Mouse (Mus musculus) embryonic facial prominence, embryonic 10.5 days (tissue): ENCODE measurements around the gene Csnk1g2. TPM values are rescaled to one million over a fixed set of nuclear protein-coding genes. Genes with fewer than 3 reads are reported as not detected.

Source experiments
- DNase-seq: peaks from one replicate; pipeline ENCODE4 v3.0.0-alpha.2; 2017; ENCODE audit warnings: low spot score
- H3K27ac ChIP-seq: fragments of 300-500 bp; sonication (generic); replicated peaks from 2 replicates; pipeline ENCODE4 v1.5.1; 2016; ENCODE audit warnings: mild to moderate bottlenecking
- H3K27me3 ChIP-seq: fragments of 300-500 bp; sonication (generic); replicated peaks from 2 replicates; pipeline ENCODE4 v1.6.1; 2016; ENCODE audit warnings: low read depth, mild to moderate bottlenecking; ENCODE audit not compliant: poor library complexity, severe bottlenecking
- H3K36me3 ChIP-seq: fragments of 300-500 bp; sonication (generic); replicated peaks from 2 replicates; pipeline ENCODE4 v1.6.1; 2016; ENCODE audit warnings: mild to moderate bottlenecking, moderate library complexity
- H3K4me1 ChIP-seq: fragments of 300-500 bp; sonication (generic); 2 replicates; pipeline ENCODE4 v1.6.1; 2016
- H3K4me3 ChIP-seq: fragments of 300-500 bp; sonication (generic); 2 replicates; pipeline ENCODE4 v1.5.1; 2016; ENCODE audit warnings: mild to moderate bottlenecking, moderate library complexity
- H3K9me3 ChIP-seq: fragments of 300-500 bp; sonication (generic); 2 replicates; pipeline ENCODE4 v1.6.1; 2016; ENCODE audit warnings: mild to moderate bottlenecking
- WGBS: fragments of 180-500 bp; shearing (Covaris S2); methylation state at CpG from one replicate; pipeline ENCODE4 v1.1.7; 2016; 5-methylcytosine and 5-hydroxymethylcytosine counted together
- polyA plus RNA-seq: library from polyadenylated mRNA; unstranded; fragments of >200 nt; fragmentation: Nextera tagmentation; extraction: Ambion mirVana; gene quantifications from 2 replicates; pipeline ENCODE4 v1.2.1, GENCODE M21; 2016

Csnk1g2 gene
- polyA plus RNA-seq, 1 experiment from 2014 or later, result 198 TPM

- Histone ChIP-seq H3K27me3 (no peaks in the 10 kb centered on the region), H3K4me1 (peaks cover 50% of the 10 kb centered on the region), H3K4me3 (no peak overlapping the region), H3K27ac (peak overlapping the region; percentile 71), H3K9me3 (no peaks in the 10 kb centered on the region), H3K36me3 (peaks cover 35% of the 10 kb centered on the region)
- WGBS, result 64% methylated on average over 5 of the region's 5 CpGs
- DNase-seq, result no peak
Observed at GRCm38 (mm10) chr10:80663485-80664196, 41.0 kb downstream of the Csnk1g2 start.

GRCm38 (mm10) chr10:80664197-80665015, 41.8 kb downstream of the Csnk1g2 start:
- H3K9me3 ChIP-seq, result no peaks in the 10 kb centered on the region
- 43% methylated on average over 16 of the region's 16 CpGs for WGBS
- no peaks in the 10 kb centered on the region for H3K27me3 ChIP-seq
- peak overlapping the region; percentile 37 for H3K4me3 ChIP-seq
- peaks cover 43% of the 10 kb centered on the region for H3K36me3 ChIP-seq
- DNase-seq, result peak; percentile 38
- H3K4me1 ChIP-seq, result peaks cover 45% of the 10 kb centered on the region
- peak overlapping the region; percentile 71 for H3K27ac ChIP-seq

GRCm38 (mm10) chr10:80665016-80665380, 42.4 kb downstream of the Csnk1g2 start:
- H3K27ac ChIP-seq, result peak overlapping the region; percentile 71; the same call in 1 of the 2 replicates
- peak overlapping the region; percentile 37 for H3K4me3 ChIP-seq

GRCm38 (mm10) chr10:80665459-80665858, 42.8 kb downstream of the Csnk1g2 start:
- DNase-seq, result no peak
- Histone ChIP-seq H3K4me1 (peaks cover 45% of the 10 kb centered on the region), H3K36me3 (peaks cover 54% of the 10 kb centered on the region), H3K9me3 (no peaks in the 10 kb centered on the region), H3K4me3 (peak overlapping the region; percentile 37; the same call in 1 of the 2 replicates), H3K27me3 (no peaks in the 10 kb centered on the region), H3K27ac (0 out of 2 replicates have a peak overlapping the region, but pooled peaks have one; percentile 1)
- WGBS, result 76% methylated on average over 4 of the region's 4 CpGs

More at GRCm38 (mm10) chr10:80665016-80665380, 42.4 kb downstream of the Csnk1g2 start:
- Histone ChIP-seq H3K36me3 (peaks cover 49% of the 10 kb centered on the region), H3K4me1 (peaks cover 45% of the 10 kb centered on the region), H3K9me3 (no peaks in the 10 kb centered on the region), H3K27me3 (no peaks in the 10 kb centered on the region)
- peak; percentile 56 for DNase-seq
- 14% methylated on average over 10 of the region's 10 CpGs for WGBS

GRCm38 (mm10) chr10:80665981-80666733, 43.5 kb downstream of the Csnk1g2 start:
- Histone ChIP-seq H3K9me3 (no peaks in the 10 kb centered on the region), H3K27me3 (no peaks in the 10 kb centered on the region), H3K27ac (no peak overlapping the region), H3K4me3 (peak overlapping the region; percentile 23; the same call in 1 of the 2 replicates), H3K4me1 (peaks cover 45% of the 10 kb centered on the region), H3K36me3 (peaks cover 61% of the 10 kb centered on the region)
- 80% methylated on average over 10 of the region's 10 CpGs for WGBS
- DNase-seq, result no peak

- Histone ChIP-seq H3K27me3 (no peaks in the 10 kb centered on the region), H3K4me1 (peaks cover 45% of the 10 kb centered on the region), H3K36me3 (peaks cover 68% of the 10 kb centered on the region), H3K27ac (peak overlapping the region; percentile 24; the same call in 1 of the 2 replicates), H3K9me3 (no peaks in the 10 kb centered on the region), H3K4me3 (0 out of 2 replicates have a peak overlapping the region, but pooled peaks have one; percentile 11)
- DNase-seq, result no peak
- WGBS, result 85% methylated on average over 19 of the region's 19 CpGs
Observed at GRCm38 (mm10) chr10:80666837-80667412, 44.3 kb downstream of the Csnk1g2 start.

GRCm38 (mm10) chr10:80668614-80669013, 46.0 kb downstream of the Csnk1g2 start:
- 89% methylated on average over 11 of the region's 11 CpGs for WGBS
- no peak overlapping the region for H3K4me3 ChIP-seq
- H3K36me3 ChIP-seq, result peaks cover 85% of the 10 kb centered on the region
- peaks cover 50% of the 10 kb centered on the region for H3K4me1 ChIP-seq
- DNase-seq, result no peak
- no peaks in the 10 kb centered on the region for H3K27me3 ChIP-seq
- no peak overlapping the region for H3K27ac ChIP-seq
- H3K9me3 ChIP-seq, result no peaks in the 10 kb centered on the region

GRCm38 (mm10) chr10:80669018-80669417, 46.4 kb downstream of the Csnk1g2 start:
- DNase-seq, result no peak
- Histone ChIP-seq H3K9me3 (no peaks in the 10 kb centered on the region), H3K4me3 (no peak overlapping the region), H3K36me3 (peaks cover 89% of the 10 kb centered on the region), H3K27ac (0 out of 2 replicates have a peak overlapping the region, but pooled peaks have one; percentile 10), H3K27me3 (no peaks in the 10 kb centered on the region), H3K4me1 (peaks cover 50% of the 10 kb centered on the region)
- WGBS, result 92% methylated on average over 12 of the region's 12 CpGs

- no peak for DNase-seq
- H3K27ac ChIP-seq, result peak overlapping the region; percentile 10; the same call in 1 of the 2 replicates
- H3K27me3 ChIP-seq, result no peaks in the 10 kb centered on the region
- H3K9me3 ChIP-seq, result no peaks in the 10 kb centered on the region
- peaks cover 95% of the 10 kb centered on the region for H3K36me3 ChIP-seq
- WGBS, result 95% methylated on average over 7 of the region's 7 CpGs
- peaks cover 50% of the 10 kb centered on the region for H3K4me1 ChIP-seq
- 0 out of 2 replicates have a peak overlapping the region, but pooled peaks have one; percentile 14 for H3K4me3 ChIP-seq
Observed at GRCm38 (mm10) chr10:80669737-80670485, 47.3 kb downstream of the Csnk1g2 start.

- Histone ChIP-seq H3K4me3 (no peak overlapping the region), H3K27ac (no peak overlapping the region), H3K36me3 (peaks cover 91% of the 10 kb centered on the region), H3K4me1 (peaks cover 50% of the 10 kb centered on the region), H3K9me3 (no peaks in the 10 kb centered on the region), H3K27me3 (no peaks in the 10 kb centered on the region)
- DNase-seq, result no peak
- 93% methylated on average over 2 of the region's 2 CpGs for WGBS
Observed at GRCm38 (mm10) chr10:80670531-80670930, 47.9 kb downstream of the Csnk1g2 start.

GRCm38 (mm10) chr10:80671251-80671650, 48.6 kb downstream of the Csnk1g2 start:
- no peak for DNase-seq
- peaks cover 84% of the 10 kb centered on the region for H3K36me3 ChIP-seq
- H3K9me3 ChIP-seq, result no peaks in the 10 kb centered on the region
- H3K27me3 ChIP-seq, result no peaks in the 10 kb centered on the region
- H3K27ac ChIP-seq, result no peak overlapping the region
- H3K4me3 ChIP-seq, result no peak overlapping the region
- 91% methylated on average over 4 of the region's 4 CpGs for WGBS
- H3K4me1 ChIP-seq, result peaks cover 43% of the 10 kb centered on the region
